Mouse (Mus musculus) left cerebral cortex, adult 8-10 months (tissue): Measurements from ENCODE around the gene Afap1. TPM values are rescaled to one million over a fixed set of nuclear protein-coding genes. Genes with fewer than 3 reads are reported as not detected.

Experiments
- DNase-seq, 2 experiments: peaks; one replicate each; pipeline ENCODE4 v3.0.0; 2022; ENCODE audit warnings: low spot score in 2 of 2
- total RNA-seq, 4 experiments: library from RNA; stranded (reverse); gene quantifications; 2 replicates each; pipeline ENCODE4 v1.2.4; 2022

The Afap1 gene
- total RNA-seq, 4 experiments from 2014 or later = 26.8 to 30.0 (median 29.3) TPM

DNA sequence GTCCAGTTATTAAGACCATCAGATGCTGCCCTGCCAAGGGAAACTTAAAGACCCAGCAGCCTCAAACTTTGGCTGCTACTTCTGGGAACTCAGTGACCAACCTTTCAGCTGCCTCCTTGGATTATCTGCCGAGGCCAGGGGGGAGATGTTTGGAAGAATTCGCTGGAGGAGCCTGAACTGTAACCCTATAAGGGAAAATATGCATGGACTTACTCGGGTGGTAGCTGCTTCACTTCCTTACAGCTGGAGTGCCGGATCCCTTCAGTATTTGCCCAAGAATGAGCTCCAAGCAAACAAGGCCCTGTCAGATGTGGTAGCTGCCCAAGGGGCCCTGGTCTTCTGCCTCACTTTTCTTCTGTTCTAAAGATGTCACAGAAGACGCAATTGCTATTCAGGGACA is 38.2 kb downstream of the Afap1 start:
- DNase-seq = no peak

DNA sequence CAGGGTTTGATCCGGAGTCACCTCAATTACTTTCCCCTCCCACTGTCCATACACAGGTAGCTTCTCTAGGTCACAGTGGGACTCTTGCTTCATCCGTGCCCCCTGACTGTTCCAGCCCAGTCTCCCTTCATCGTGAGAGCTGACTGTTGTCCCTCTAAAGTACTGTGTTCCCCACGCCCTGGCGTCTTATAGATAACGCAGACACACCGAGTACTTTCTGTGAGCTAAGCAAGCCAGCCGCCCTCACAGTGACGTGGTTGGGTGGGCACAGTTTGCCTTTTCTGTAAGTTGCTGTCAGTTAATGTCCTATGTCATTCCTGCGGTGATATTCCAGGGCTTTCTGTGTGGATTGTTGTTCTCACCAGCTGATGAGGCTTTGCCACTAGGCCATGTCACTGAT is 39.9 kb downstream of the Afap1 start:
- no peak for DNase-seq

DNA sequence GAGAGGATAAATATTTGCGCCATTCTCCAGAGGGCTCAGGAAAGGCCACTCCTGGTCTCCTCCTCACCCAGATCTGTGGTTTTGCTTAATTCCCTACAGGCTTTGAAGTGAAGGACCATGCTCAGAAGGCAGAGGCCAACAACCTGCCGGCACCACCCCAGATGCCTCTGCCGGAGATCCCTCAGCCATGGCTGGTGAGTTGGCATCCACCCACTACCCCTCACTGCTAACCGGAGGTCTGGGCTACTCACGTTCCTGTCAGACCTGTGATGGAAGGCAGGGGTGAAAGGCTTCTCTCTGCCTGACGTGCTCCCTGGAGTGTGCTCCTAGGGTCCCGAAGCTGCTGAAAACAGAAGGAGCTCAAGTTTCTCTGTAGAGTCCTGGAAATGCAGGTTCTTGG is 42.8 kb downstream of the Afap1 start:
- no peak for DNase-seq

DNA sequence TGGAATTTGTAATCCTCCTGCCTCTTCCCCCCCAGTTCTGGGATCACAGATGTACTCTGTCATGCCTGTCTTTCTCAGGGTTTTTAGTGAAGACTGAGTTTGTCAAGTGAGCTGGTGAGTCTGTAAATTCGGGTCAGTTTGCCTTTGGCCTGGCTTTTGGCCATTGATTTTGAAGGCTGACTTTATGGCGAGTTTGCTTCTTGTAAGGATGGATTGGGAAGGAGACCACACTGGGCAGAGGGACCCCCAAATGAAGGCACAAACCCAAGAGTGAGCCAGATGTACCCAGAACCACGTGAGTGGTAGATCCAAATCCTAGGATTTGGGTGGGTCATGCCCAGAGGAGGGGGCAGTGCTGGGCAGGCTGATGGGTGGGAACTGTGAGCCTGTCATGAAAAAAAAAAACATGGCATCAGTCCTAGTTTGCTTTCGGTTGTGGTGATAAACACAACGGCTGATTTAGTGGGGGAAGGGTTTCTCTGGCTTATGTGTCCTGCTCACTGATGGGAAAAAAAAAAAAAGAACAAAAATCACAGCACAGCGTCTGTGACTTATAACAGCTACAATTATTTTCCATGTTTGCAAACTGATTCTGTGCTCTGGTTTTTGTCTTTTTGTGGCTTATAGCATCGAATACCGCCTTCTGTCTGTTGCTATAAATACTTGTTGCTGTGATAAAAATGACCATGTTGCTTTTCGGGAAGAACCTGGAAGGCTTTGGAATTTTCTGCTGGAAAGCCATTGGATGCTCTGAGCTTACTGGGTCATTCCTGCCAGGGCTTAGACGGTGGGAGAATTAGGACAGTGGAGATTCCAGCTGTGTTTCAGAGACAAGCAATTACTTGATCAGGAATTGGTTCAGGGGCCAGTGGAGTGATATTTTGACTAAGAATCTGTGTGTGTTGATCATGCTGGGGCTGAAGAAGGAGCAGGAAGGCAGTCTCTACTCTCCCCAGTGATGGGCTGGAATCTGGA is 45.4 kb downstream of the Afap1 start:
- DNase-seq = no peak

DNA sequence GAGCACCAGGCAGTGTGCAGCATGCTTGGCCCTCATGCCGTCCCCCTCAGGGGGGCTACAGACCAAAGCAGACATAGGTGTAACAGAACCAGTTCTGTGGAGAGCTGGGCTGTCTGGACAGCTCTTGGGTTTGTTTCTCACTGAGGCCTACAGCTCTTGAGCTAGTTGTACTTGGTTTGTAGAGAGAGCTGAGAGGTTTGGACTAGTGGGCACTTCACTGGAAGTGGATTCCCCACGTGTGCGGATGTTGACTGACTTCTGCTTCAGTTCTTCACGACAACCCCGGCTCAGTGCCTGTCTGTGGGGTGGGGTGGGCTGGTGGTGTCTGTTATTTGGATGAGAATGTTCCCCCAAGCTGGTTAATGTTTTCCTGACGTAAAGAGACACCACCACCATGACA is 46.8 kb downstream of the Afap1 start:
- no peak for DNase-seq

DNA sequence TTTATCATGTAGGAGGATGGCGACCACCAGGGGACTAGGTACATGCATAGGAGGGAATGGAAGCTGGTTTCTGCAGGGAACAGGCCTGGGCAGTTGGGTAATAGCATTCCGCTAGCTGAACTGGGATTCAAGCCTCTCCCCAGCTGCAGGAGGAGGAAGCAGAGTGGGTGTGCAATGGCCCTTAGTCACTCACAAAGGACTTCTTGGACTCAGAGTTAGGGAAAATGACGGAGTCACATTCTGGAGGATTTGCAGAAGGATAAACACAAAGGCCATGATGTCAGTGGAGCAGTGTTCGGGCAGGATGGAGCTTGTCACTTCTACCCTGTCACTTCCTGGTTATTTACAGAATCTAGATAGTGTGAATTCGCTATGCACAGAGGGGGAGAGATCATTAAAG is 50.4 kb downstream of the Afap1 start:
- DNase-seq = no peak

DNA sequence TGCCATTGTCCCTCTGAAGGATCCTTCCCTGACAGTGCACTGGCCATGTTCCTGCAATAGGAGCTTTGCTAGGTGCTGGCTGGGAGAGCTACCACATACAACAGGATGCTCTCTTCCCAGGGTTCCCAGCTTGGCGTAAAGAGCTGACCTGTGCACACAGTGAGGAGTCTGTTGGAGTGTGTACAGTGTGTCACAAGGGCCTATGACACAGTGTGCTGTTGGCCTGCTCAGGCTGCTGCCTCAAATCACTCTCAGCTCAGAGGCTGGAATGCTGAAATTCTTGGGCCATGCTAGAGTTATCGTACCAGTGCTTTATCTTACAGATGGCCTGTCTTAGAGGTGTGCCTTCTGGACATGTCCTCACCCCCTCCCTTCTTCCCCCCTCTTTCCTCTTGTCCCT is 53.7 kb downstream of the Afap1 start:
- DNase-seq = no peak

DNA sequence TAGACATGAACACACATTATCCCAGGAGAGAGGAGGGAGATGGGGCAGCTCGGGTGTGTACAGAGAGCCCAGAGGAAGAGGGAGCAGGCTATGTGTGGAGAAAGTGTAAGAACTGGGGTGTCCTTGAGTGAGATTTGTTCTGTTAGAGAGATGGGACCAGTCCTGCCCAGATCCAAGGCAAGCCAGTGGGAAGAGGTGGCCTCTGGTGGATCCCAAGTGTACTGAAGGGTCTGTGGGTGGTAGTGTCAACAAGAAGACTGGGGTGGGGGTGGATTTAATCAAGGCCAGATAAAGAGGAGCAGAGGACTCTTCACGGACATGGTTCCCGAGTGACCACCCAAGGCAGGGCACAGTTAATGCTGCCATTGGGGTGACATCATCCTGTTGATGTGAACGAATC is 54.3 kb downstream of the Afap1 start:
- no peak for DNase-seq

DNA sequence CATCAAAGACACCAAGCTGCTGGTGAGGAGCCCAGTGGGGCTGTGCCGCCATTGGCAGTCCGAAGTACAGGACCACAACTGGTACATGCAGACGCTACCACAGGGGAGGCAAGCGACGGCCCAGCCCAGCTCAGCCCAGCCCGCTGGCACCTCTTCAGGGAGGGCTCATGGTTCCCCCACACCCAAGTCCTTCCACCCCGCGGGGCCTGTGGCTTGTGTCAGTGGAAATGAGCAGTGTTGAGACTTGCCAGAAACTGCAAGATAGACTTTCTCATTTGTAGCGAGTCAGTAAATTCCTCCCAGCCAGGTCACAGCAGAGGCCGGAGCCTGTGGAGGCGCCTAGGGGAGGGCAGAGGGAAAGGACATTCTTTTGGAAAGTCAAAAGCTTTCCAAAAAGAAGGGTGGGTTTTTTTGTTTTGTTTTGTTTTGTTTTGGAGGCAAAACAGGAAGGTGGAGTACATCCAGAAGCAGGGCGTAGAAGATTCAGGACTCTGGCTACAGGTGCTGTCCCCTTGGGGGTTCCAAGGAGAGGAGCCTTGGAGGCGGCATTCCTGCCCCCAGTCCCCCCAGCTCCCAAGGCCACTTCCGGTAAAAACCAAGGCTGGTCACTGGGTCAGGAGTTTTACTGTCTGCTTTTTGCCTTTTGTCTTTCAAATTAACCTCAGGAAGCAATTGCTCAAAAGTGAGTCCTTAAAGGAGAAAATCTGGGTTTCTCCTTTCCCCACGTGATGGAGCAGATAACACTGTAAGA is 55.3 kb downstream of the Afap1 start:
- no peak for DNase-seq

DNA sequence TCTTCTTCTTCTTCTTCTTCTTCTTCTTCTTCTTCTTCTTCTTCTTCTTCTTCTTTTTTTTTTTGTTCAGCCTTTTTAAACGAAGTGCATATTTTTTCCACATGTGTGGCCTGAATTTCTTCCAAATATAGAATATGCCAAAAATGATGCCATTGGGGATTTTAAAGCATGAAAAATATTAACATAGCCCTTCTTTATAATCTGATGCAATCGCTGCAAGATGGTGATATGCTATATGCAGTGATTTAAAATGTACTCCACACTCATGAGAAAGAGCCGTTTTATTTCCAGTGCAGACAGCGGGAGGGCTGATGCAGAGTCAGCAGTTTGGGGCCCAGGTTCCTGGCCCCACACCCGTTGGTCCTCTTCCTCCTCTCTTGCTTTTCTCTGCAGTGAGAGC is 55.9 kb downstream of the Afap1 start:
- no peak for DNase-seq

DNA sequence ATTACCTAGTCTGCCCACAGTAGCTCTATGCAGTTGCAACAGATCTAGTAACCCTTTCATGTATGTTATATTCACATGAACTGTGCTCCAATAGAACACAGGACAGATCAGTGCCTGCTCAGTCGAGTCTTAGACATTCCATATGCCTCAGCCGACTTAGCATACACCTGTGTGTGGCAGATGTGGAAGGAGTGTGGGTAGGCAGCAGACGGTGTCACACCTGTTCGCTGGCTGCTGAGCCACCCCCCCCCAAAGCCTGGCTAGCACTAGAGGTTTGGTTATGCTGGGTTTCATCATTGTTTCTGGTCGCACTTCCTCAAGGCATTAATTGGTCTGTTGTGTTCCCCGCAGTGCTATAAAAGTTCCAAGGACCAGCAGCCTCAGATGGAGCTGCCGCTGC is 57.4 kb downstream of the Afap1 start:
- no peak for DNase-seq

DNA sequence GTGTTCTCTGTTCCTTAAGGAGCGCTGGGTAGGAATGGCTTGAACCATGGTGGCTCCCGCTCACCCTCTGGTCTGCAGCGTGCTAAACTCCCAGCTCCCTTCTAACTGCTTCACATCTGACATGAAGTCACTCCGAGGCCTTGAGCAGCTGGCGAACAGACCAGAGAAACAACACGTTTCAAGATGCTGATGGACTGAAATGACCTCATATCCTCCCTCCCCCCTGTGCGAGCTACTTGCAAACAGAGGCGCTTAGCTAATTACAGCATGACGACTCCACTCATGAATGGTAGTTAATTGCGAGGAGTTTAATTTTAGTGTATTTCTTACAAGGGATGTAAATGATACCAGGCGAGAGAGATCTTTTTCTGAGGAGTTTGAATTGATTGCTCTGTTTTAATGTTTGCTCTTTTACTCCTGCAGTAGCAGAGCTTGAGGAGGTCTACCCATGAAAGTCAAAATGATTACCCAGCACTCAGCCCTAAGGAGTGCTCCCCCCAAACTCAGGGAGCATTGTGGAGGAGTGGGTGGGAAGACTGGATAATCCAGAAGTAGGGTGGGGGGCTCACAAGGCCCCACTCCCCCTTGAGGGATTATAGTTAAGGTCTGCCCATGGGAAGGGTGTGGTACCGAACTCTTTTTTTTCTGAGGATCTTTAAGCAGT is 61.1 kb downstream of the Afap1 start:
- peak in 1 of 2 experiments; percentile 39 for DNase-seq

DNA sequence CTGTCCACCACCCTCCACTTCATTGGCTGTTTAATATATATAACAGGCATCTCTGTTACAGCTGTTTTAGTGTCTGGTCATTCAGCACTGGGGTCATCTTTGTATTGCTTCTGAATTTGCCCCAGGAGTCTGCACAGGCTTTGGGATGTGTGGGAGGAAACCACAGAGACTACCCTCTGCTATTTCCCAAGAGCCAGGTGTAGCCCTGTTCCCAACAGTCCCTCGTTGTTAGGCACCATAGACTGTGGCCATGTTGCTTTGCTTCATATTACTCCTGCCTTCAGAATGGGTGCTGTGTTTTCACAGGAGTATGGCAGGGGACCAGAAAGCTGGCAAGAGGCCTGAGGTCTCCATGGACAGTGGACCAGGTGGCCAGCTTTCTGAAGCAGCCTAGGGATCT is 63.1 kb downstream of the Afap1 start:
- no peak for DNase-seq

DNA sequence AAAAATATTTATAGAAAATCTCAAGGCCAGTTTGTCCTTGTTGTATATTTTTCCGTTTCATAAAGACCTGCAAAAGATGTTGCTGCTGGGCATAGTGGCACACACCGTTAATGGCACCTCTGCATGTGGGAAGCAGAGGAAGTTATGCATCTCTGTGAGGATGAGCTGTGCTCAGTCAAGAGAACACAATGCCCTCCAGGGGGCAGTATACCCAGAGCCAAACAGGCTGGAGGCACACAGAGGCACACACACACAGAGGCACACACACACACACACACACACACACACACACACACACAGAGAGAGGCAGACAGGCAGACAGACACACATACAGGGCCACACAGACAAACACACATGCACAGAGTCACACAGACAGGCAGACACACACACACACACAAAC is 65.6 kb downstream of the Afap1 start:
- no peak for DNase-seq

DNA sequence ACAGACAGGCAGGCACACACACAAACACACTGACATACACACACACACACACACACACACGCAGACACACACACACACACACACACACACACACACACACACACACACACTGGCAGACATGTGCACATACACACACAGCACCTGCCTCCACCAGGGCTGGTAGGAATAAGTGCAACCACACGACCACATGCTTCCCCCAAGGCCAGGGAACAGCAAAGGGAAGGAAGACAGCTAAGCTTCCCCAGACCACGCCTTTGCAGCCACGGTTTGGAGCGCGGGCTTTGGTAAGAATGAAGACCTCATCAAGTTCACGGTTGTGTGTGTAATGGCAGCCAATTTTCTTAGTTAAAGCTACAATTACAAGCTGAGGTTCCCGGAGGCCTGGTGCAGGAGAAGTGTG is 67.0 kb downstream of the Afap1 start:
- no peak for DNase-seq

DNA sequence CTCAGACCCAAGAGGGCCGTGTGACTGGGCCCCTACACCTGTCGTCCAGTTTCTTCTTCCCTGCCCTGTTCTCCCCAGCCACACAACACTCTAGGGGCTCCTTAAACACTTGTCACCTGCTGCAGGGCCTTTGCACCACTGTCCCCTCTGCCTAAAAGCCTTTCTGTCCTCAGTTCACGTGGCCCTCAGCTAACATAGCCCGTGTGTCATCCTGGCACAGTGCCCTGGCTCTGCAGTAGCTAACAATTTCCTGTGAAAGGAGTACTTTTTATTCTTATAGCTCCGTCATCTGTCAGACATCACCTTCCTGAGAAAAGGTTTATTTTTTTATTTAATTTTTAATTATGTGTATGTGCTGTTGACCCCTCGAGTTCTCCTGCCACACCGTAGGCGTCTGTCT is 68.2 kb downstream of the Afap1 start:
- DNase-seq = no peak

DNA sequence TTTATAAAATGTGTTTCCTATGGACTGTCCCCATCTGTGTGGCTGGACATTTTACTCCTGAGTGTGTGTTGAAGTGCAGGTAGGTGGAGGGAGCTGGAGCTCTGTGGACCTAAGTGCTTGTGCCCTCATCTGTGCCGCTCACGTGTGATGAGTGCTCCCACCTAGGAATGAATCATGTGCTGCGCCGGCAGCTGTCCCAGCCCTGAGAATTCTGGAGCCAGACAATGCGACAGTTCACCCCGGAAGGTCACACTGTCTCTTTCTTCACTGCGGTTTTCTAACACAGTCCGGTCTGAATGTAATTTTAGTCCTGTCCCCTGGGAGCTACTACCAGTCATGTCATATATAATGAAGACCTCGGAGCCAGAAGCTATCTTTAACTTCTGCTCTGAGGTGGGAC is 70.5 kb downstream of the Afap1 start:
- no peak for DNase-seq

DNA sequence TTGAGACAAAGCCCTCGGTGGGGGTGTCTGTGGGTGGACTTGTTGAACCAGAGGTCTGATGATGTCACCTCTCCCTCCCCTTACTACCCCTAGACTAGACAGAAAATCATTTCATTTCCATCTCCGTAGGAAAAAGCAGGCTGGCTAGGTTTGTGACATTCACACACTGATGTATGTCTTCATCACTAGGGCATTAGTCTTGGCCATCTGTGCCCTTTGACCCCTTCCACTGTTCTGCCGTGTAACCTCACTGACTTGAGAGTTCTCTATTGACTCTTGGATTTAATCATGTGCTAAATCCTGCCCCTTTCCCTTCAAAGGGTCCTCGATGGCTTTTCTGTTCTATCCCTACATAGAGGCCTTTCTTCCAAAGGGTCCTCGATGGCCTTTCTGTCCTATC is 71.9 kb downstream of the Afap1 start:
- DNase-seq = no peak

DNA sequence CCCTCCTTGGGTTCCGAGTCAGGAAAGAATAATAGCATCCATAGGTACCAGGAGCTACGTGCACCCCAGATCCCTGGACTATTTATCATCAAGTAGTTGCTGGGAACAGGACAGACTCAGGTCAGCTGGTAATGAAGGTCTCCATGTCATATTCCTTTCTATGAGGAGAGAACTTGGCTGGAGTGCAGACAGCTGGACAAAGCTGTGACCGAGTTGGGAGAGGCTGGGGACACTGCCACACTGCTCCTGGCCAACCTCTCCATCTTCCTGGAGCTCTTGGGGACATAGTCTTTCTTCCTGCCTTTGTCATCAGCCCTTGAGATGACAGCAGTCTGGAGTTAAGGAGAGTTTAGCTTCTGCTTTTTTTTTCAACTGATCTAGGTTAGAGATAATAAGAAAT is 76.7 kb downstream of the Afap1 start:
- no peak for DNase-seq

DNA sequence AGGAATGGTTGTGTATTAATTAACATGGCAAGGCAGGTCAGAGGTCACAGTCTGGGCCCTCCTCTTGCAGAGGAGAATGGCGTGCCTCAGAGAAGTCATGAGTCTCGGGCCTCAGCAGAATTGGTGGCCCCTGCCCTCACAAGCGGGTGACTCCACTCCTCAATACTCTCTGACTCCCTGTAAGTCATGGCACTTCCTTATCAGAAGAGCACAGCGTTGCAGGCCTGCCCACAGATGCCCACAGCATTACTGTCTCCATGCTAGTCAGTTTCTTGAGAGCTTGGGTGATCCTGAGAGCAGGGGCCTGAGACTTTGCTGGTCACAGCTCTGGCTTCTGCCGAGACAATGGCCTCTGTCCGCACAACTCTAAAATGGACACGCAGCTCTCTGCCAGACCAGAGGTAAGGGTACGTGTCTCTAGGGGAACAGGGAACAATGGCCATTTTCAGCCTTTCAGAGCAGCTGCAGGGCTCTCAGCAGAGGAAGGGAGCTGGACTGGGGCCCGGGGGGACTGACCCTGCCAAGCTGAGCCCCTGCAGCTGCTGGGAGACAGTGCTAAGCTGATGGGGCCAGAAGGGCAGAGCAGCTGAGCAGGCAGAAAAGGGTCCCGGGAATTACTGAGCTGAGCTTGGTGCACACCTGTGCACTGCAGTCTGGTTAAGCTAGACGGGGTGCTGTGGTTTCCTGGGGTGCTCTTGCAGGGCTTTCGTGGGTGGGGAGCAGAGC is 77.4 kb downstream of the Afap1 start:
- DNase-seq = peak in 1 of 2 experiments; percentile 62

DNA sequence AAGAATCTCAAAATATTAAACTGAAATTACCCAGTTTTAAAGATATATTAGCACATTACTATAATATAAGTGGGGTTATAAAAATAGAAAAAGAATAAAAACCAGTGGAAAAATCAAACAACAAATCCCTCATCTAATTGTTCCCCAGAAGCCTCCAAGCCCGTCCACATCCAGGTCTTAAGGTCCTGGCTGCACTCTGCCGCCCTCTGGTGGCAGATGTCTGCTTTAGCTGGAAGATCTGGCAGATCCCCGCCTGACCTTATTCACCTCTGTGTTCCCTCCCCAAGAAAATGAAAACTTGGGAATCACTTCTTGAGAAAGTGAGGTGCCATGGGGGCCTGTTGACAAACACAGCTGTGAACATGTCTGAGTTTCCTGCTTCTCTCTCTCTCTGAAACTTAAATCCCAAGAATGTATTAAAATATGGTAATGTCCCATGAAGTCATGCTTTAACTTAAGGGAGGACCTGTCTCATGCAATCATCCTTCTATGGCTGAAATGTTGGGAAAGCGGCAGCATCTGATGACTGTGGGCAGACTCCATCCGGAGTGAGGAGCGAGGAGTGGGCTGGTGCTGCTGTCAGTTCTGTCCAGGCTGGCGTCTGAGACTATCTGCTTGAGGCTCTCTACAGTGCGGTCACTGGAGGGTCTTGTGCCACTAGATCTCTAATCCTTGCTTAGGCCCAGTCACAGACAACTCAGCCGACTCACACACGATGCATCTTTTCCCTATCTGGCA is 78.9 kb downstream of the Afap1 start:
- peak in 1 of 2 experiments; percentile 50 for DNase-seq
